Mouse (Mus musculus): ENCODE data around the gene Fads3. TPM values are rescaled to one million over a fixed set of nuclear protein-coding genes. Genes with fewer than 3 reads are reported as not detected.

Fads3 gene
- polyA plus RNA-seq, 1 experiment: 26.0 TPM

DNA sequence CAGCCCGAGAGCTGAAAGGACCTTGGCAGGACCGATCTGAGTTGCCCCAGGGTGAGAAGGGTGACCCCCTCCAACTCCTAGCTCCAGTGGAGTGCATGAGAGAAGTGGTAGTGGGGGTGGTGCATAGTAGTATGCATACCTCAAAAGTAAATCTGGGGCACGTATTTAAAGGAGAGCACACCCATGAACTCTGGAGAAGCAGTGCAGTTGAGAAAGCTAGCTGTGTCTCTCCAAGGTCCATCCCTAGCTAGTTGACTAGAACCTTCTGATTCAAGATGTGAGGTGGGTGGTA, 22.9 kb upstream of the Fads3 start:
- no peak for DNase-seq (ENCODE audit: low read depth, low spot score)
- 1% methylated on average over 3 of the region's 3 CpGs for WGBS

DNA sequence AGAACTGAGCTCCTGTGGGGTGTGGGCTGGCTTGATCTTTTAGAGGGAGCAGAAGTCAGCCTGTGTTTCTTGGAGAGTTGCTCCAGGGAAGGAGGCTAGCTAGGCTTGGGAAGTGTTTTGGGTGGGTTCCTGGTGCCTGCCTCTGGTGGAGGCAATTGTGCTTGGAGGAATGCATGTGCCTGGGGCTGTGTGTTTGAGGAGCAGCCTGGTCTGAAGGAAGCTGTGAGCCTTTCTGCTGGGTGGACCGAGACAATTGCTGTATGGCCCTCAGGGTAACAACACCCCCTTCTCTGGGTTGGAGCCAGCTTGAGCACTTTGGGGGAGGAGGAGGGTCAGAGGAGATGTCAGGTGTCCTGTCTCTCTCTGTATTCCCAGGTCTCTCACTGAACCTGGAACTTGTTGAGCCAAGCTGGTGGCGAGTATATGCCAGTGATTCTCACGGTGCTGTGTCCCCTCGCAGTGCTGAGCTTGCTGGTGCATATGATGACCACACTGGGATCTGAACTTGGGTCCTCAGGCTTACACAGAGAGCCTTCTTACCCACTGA, 22.1 kb upstream of the Fads3 start:
- 78% methylated on average over 4 of the region's 4 CpGs for WGBS
- no peak for DNase-seq (ENCODE audit: low read depth, low spot score)

DNA sequence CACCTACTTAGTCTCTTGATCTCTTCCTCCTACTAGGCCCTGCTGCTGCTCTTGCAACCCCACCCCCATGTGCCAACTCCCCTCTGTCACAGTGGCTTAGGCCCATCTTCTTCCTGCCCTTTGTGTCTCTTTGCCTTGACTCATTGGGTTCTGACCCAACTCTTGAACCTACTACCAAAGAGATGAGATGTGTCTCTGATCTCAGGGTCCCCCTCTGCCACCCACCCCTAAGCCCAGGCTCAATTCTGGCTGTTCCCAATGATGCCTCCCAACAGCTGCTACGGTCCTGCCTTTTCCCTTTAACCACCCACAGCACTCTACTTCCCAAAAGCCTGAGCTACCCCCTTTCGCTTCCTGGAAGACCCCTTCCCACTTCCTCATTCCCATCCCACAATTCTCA, 19.4 kb upstream of the Fads3 start:
- WGBS: 72% methylated on average over 2 of the region's 2 CpGs
- no peak for DNase-seq (ENCODE audit: low read depth, low spot score)

- 62% methylated on average over 5 of the region's 5 CpGs for WGBS
- no peak for DNase-seq (ENCODE audit: low read depth, low spot score)
Observed at GRCm38 (mm10) chr19:10022414-10023303, 18.7 kb upstream of the Fads3 start.

DNA sequence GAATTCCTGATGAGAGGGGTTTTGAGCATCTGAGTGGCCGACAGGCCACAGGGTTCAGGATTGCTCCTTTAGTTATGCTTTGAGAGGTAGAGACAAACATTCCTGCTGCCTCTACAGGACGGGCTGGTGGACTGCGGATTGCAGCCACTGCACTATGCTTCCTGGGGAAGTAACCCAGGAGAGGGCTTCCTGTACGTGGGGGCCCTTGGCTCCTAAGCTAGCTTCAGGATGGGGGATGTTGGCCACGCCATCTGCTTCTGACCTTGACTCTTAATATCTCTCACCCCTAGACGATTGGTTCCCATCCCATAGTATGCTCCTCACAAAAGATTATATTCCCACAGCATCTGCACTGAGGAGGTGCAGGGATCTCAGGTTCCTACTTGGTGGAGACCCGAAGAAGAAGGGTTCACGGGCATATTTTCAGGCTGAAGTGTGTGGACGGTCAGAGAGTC, 18.0 kb upstream of the Fads3 start:
- DNase-seq (ENCODE audit: low read depth, low spot score): no peak
- 72% methylated on average over 9 of the region's 9 CpGs for WGBS

GRCm38 (mm10) chr19:10025169-10025875, 16.0 kb upstream of the Fads3 start:
- DNase-seq (ENCODE audit: low read depth, low spot score): no peak
- WGBS: 21% methylated on average over 8 of the region's 8 CpGs

DNA sequence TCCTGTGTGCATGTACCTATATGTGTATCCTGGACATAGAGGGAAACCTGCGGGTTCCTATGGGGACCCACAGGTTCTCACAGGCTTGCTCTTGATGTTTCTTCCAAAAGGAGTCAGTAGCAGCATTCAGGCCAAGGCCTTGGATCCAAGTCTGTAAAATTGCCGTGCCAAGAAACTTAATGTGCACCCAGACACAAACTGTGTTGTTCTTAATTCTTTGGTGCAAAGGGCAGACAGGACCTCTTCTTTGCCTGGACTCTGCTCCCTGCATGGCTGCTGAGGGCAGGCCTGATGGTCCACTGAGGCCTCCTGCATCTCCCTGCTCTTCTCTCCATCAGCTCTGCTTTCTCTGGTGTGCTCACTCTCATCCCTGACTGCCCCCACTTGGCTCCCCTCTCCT, 11.6 kb upstream of the Fads3 start:
- WGBS: 70% methylated on average over 2 of the region's 2 CpGs
- no peak for DNase-seq (ENCODE audit: low read depth, low spot score)

GRCm38 (mm10) chr19:10033211-10033973, 8.0 kb upstream of the Fads3 start:
- 40% methylated on average over 8 of the region's 8 CpGs for WGBS
- no peak for DNase-seq (ENCODE audit: low read depth, low spot score)

GRCm38 (mm10) chr19:10034356-10034755, 7.0 kb upstream of the Fads3 start:
- 80% methylated on average over 5 of the region's 5 CpGs for WGBS

GRCm38 (mm10) chr19:10034785-10035447, 6.5 kb upstream of the Fads3 start:
- DNase-seq (ENCODE audit: low read depth, low spot score): no peak
- WGBS: 65% methylated on average over 8 of the region's 8 CpGs

More at GRCm38 (mm10) chr19:10034356-10034755, 7.0 kb upstream of the Fads3 start:
- DNase-seq (ENCODE audit: low read depth, low spot score): no peak

DNA sequence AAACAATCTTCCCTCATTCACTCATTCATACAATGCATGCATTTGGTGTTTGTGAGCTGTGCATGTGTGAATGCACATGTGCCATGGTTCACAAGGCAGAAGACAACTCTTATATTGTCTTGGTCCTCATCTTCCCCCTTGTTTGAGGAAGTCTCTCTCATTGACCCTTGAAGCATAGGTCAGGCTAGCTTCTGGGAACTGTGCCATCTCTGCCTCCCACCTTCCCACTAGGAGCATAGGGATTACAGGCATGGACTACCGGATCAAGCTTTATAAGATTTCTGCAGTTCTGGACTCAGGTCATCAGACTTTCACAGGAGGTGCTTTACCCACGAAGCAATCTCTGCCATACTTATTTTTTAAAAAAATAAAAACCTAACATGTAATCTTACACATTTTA, 3.8 kb upstream of the Fads3 start:
- WGBS: 69% methylated on average over 2 of the region's 2 CpGs
- DNase-seq (ENCODE audit: low read depth, low spot score): no peak

DNA sequence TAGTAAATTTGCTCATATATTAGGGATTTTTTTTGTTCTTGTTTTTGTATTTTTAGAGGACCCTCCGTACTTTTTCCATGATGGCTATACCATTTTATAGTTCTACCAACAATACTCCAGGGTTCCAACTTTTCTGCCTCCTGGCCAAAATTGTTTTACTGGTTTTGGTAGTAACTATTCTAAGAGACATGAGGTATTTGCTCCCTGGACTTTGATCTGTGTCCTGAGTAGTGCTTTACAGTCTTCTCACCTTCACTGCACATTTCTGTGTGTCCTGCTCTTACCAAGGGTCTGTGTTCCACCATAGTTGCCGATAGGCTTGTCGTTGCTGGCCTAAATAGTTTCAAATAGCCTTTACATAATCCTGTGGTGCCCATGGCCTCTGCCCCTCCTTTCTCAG, 3.0 kb upstream of the Fads3 start:
- WGBS: 55% methylated on average over 3 of the region's 3 CpGs
- no peak for DNase-seq (ENCODE audit: low read depth, low spot score)

DNA sequence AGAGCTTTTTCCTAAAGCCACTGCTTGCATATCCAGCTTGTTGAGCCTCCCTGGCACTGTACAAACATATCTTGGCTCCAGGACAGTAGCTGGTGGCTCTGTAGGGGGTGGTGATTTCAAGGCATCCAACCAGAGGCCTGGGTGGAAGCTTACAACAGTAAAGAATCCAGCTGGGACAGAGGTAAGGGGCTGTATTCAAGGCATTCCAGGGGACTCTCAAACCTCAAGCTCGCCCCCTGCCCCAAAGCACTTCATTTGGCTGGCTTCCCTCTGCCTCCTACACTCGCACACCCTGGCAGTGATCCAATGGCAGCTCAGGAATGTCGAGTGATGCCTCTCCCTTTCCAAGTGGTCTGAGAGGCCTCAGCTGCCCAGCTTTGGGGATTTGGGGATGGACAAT, 2.5 kb upstream of the Fads3 start:
- 6% methylated on average over 3 of the region's 3 CpGs for WGBS
- DNase-seq (ENCODE audit: low read depth, low spot score): no peak

- no peak for DNase-seq (ENCODE audit: low read depth, low spot score)
- 71% methylated on average over 2 of the region's 2 CpGs for WGBS
Observed at GRCm38 (mm10) chr19:10039615-10040014, 1.8 kb upstream of the Fads3 start.

GRCm38 (mm10) chr19:10040866-10041387, 442 bp upstream of the Fads3 start:
- WGBS: 21% methylated on average over 20 of the region's 20 CpGs

DNA sequence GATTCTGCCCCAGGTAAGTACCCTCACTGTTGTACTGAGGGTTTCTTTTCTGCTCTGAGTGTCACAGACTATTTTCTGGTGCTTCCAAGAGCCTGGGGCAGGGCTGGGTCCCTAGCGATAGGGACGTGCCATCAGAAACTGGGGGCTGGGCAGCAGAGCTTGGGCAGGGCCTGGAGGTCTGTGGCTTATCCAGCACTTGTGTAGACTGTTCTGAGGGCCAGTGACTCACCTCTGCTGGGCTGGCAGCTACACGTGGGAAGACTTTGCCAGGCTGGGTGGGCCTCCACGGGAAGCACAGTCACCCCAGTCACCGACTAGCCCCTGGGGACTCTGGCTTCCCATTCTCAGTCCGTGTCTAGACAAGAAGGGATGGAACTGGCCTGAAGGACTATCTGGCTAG, 863 bp downstream of the Fads3 start:
- 18% methylated on average over 6 of the region's 6 CpGs for WGBS
- no peak for DNase-seq (ENCODE audit: low read depth, low spot score)

More at GRCm38 (mm10) chr19:10040866-10041387, 442 bp upstream of the Fads3 start:
- no peak for DNase-seq (ENCODE audit: low read depth, low spot score)

GRCm38 (mm10) chr19:10042816-10043215, 1.4 kb downstream of the Fads3 start:
- WGBS: 55% methylated on average over 4 of the region's 4 CpGs
- no peak for DNase-seq (ENCODE audit: low read depth, low spot score)

DNA sequence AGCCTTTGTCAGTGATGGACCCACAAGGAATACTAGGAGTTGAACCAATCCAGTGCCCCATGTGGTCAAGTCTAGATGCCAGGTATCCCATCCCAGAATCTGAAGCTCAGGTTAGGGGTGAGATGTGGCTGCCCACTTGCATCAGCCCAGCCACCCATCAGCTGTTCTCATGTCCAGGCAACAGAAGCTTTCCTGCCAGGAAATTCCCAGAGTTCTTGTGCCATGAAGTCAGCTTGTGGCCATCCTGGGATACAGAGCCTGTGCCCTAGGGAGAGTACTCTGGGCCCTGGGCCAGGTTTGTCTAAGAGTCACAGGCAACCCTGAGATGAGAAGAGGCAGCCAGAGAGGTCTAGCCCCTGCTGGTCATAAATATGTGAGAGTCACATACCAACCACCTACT, 2.3 kb downstream of the Fads3 start:
- DNase-seq (ENCODE audit: low read depth, low spot score): no peak

DNA sequence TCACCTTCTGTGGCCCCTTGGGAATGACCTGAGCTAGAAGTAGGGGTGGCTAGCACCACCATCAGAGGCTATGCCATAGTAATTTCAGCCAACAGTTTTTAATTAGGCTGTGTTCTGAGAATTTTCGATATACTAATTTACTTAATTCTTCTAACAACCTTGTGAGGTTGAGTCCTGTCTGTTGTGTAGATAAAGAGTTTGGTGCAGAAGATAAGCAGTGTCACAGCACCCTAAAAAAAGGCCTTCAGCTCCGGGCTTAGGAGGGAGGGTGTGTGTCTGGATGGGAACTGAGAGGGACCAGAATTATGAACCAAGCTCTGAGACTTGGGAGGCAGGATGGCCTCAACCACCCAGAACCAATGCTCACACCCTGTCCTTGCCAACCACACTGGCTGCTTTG, 4.3 kb downstream of the Fads3 start:
- 70% methylated on average over 2 of the region's 2 CpGs for WGBS
- DNase-seq (ENCODE audit: low read depth, low spot score): no peak
